In genomic region chr15:99614753-99615152, GRCm38 (mm10) we compare ENCODE assay signal across 8 mouse cellular contexts. TPM values are rescaled to one million over a fixed set of nuclear protein-coding genes. Genes with fewer than 3 reads are reported as not detected.
DNase-seq lines count a peak whose midpoint lies in the region; ATAC-seq and TF ChIP-seq lines count a peak whose summit lies in the region.
"Had no signal": no experiment of that assay in that cellular context is flagged by ENCODE, and none has a peak within 500 bp of the region (broad histone marks: within the 10 kb centered on the region; RNA-seq: fewer than 3 reads in every experiment).

No protein-coding gene starts in this region.

- no peak overlapping the region for H3K9ac ChIP-seq in lung, embryonic 16.5 days (ENCODE audit: low read length)
- no peak overlapping the region for H3K9ac ChIP-seq in forebrain, embryonic 14.5 days (ENCODE audit: low read length)
- no peak overlapping the region; the same call in 1 of the 2 replicates for H3K9ac ChIP-seq in hindbrain, embryonic 14.5 days
- H3K9ac ChIP-seq: liver, embryonic 14.5 days had no signal

- intact Hi-C loops in left cerebral cortex, postnatal 10 days (cut with DNase I): no loop called here

- H3K79me2 ChIP-seq in myocyte (ENCODE audit: control insufficient read depth, insufficient read depth): no peaks in the 10 kb centered on the region

- H3K4me3 ChIP-seq in lung, embryonic 16.5 days (ENCODE audit: low read length): no peak overlapping the region
- H3K4me3 ChIP-seq in forebrain, embryonic 14.5 days (ENCODE audit: low read depth, low read length): no peak overlapping the region
- H3K4me3 ChIP-seq in hindbrain, embryonic 14.5 days (replicated peaks; ENCODE audit: low read length): no peak overlapping the region
- H3K4me3 ChIP-seq in myocyte: no peak overlapping the region

- ATAC-seq in lung, embryonic 16.5 days (ENCODE audit: low read depth): peak; percentile 82
- no peak for ATAC-seq in forebrain, embryonic 14.5 days
- ATAC-seq in hindbrain, embryonic 14.5 days (ENCODE audit: low FRiP score): no peak; the same call in 1 of the 2 replicates

- H3K27ac ChIP-seq in lung, embryonic 16.5 days (ENCODE audit: low read length): peak overlapping the region; percentile 49
- no peak overlapping the region for H3K27ac ChIP-seq in forebrain, embryonic 14.5 days (ENCODE audit: low read depth, low read length)
- peak overlapping the region; percentile 48 for H3K27ac ChIP-seq in hindbrain, embryonic 14.5 days
- H3K27ac ChIP-seq: liver, embryonic 14.5 days had no signal

- H3K4me2 ChIP-seq in lung, embryonic 16.5 days (ENCODE audit: low read depth, low read length): peak overlapping the region; percentile 15; the same call in 1 of the 2 replicates
- no peak overlapping the region for H3K4me2 ChIP-seq in forebrain, embryonic 14.5 days (ENCODE audit: low read length)
- peak overlapping the region; percentile 8; the same call in 1 of the 2 replicates for H3K4me2 ChIP-seq in hindbrain, embryonic 14.5 days (replicated peaks)
- H3K4me2 ChIP-seq in myocyte (ENCODE audit: low read depth): peak overlapping the region; percentile 59

- no peak for DNase-seq in lung, postnatal 14 days
- DNase-seq in forebrain, embryonic 14.5 days (ENCODE audit: low spot score): peak; percentile 54
- DNase-seq in hindbrain, embryonic 14.5 days (ENCODE audit: low spot score): no peak
- no peak for DNase-seq in left cerebral cortex, postnatal 10 days (ENCODE audit: extremely low spot score in 1 of 2, low spot score in 2 of 2)
- no peak for DNase-seq in ovary, postnatal 10 days (ENCODE audit: low spot score)

- H3K27me3 ChIP-seq in lung, embryonic 16.5 days (ENCODE audit: control insufficient read depth, insufficient read depth, low read depth, low read length): no peaks in the 10 kb centered on the region
- 0 out of 2 replicates have a peak, but pooled peaks cover 6% of the 10 kb centered on the region for H3K27me3 ChIP-seq in forebrain, embryonic 14.5 days (replicated peaks; ENCODE audit: control insufficient read depth, insufficient read depth, low read length)
- no peaks in the 10 kb centered on the region for H3K27me3 ChIP-seq in hindbrain, embryonic 14.5 days (ENCODE audit: control insufficient read depth, insufficient read depth, low read length)
- no peaks in the 10 kb centered on the region for H3K27me3 ChIP-seq in myocyte (ENCODE audit: control insufficient read depth, insufficient read depth, insufficient read length)

- WGBS in lung, embryonic 16.5 days: 7% methylated on average over 12 of the region's 12 CpGs
- WGBS in forebrain, embryonic 14.5 days: 2% methylated on average over 12 of the region's 12 CpGs
- WGBS in hindbrain, embryonic 14.5 days: 14% methylated on average over 12 of the region's 12 CpGs

- TF ChIP-seq POLR2A in myocyte (IDR thresholded peaks at IDR 0.05; ENCODE audit: insufficient read length, low read depth): no peak

- H3K4me1 ChIP-seq in lung, embryonic 16.5 days (replicated peaks; ENCODE audit: control insufficient read depth, insufficient read depth, low read length): peaks cover 16% of the 10 kb centered on the region
- peaks cover 13% of the 10 kb centered on the region for H3K4me1 ChIP-seq in forebrain, embryonic 14.5 days (ENCODE audit: control insufficient read depth, insufficient read depth, low read length)
- H3K4me1 ChIP-seq in hindbrain, embryonic 14.5 days (replicated peaks; ENCODE audit: control insufficient read depth, insufficient read depth, low read length): peaks cover 14% of the 10 kb centered on the region

- peaks cover 2% of the 10 kb centered on the region; the same call in 1 of the 2 replicates for H3K9me3 ChIP-seq in lung, embryonic 16.5 days (ENCODE audit: control insufficient read depth, low read length)
- no peaks in the 10 kb centered on the region; the same call in 1 of the 2 replicates for H3K9me3 ChIP-seq in forebrain, embryonic 14.5 days (replicated peaks; ENCODE audit: control insufficient read depth, low read length)
- H3K9me3 ChIP-seq in hindbrain, embryonic 14.5 days (ENCODE audit: control insufficient read depth, low read length): no peaks in the 10 kb centered on the region

- no peak overlapping the region for H3ac ChIP-seq in myocyte (ENCODE audit: control insufficient read depth, insufficient read length)

- peaks cover 3% of the 10 kb centered on the region for H3K36me3 ChIP-seq in lung, embryonic 16.5 days (ENCODE audit: control insufficient read depth, insufficient read depth, low read length)
- H3K36me3 ChIP-seq in forebrain, embryonic 14.5 days (ENCODE audit: control insufficient read depth, insufficient read depth, low read length): 0 out of 2 replicates have a peak, but pooled peaks cover 3% of the 10 kb centered on the region
- no peaks in the 10 kb centered on the region for H3K36me3 ChIP-seq in hindbrain, embryonic 14.5 days (replicated peaks; ENCODE audit: control insufficient read depth, insufficient read depth)
- no peaks in the 10 kb centered on the region for H3K36me3 ChIP-seq in myocyte (ENCODE audit: control insufficient read depth, insufficient read depth)

TF ChIP-seq in myocyte, 11 proteins besides CTCF, POLR2A, EP300 and RAD21:
- no peak for TF ChIP-seq SRF (IDR thresholded peaks at IDR 0.05; ENCODE audit: control insufficient read depth, insufficient read length, low read depth)
- TF ChIP-seq TCF12 (IDR thresholded peaks at IDR 0.05; ENCODE audit: insufficient read depth, poor library complexity, severe bottlenecking): no peak
- no peak for TF ChIP-seq TCF3 (IDR thresholded peaks at IDR 0.05; ENCODE audit: insufficient read length, low read depth)
- TF ChIP-seq MYOG (IDR thresholded peaks at IDR 0.05; ENCODE audit: control insufficient read depth in 1 of 3, insufficient read depth in 1 of 3, insufficient read length in 2 of 3, low read depth in 2 of 3): peak in 1 of 3 experiments; percentile 44
- no peak for TF ChIP-seq POLR2AphosphoS2 (IDR thresholded peaks at IDR 0.05; ENCODE audit: insufficient read length, low read depth)
- TF ChIP-seq REST (IDR thresholded peaks at IDR 0.05; ENCODE audit: insufficient read depth, insufficient read length): no peak
- peak in 2 of 3 experiments; percentile 43 to 65 for TF ChIP-seq MYOD1 (IDR thresholded peaks at IDR 0.05; ENCODE audit: control insufficient read depth in 1 of 3, insufficient read length in 2 of 3, low read depth in 2 of 3)

RNA-seq across cellular contexts. Expression of gene Aqp6, which starts 13.6 kb away (rescaled TPM):
- polyA plus RNA-seq in lung, embryonic 16.5 days (2015; fragmentation: Nextera tagmentation; extraction: Ambion mirVana): not detected in 2 replicates
- 0.10 TPM in 1 of 2 replicates, not detected in the other for polyA plus RNA-seq in forebrain, embryonic 14.5 days (2014; fragmentation: Nextera tagmentation; extraction: Ambion mirVana)
- polyA plus RNA-seq in hindbrain, embryonic 14.5 days (2014; fragmentation: Nextera tagmentation; extraction: Ambion mirVana): 0.77 and 1.2 TPM in 2 replicates
- not detected for polyA plus RNA-seq in myocyte (2012; fragmentation: generic; extraction: Trizol)
- total RNA-seq in left cerebral cortex, postnatal 10 days (2021): under 1 TPM in 1 of 2 experiments, not detected in 1; 0.15 TPM
- polyA plus RNA-seq: liver, embryonic 14.5 days had no signal

RNA-seq across cellular contexts. Expression of gene Aqp5, which starts 24.2 kb away (rescaled TPM):
- polyA plus RNA-seq in lung, embryonic 16.5 days (2015; fragmentation: Nextera tagmentation; extraction: Ambion mirVana): 1.8 and 3.2 TPM in 2 replicates
- polyA plus RNA-seq in forebrain, embryonic 14.5 days (2014; fragmentation: Nextera tagmentation; extraction: Ambion mirVana): 0.15 TPM in 1 of 2 replicates, not detected in the other
- polyA plus RNA-seq in hindbrain, embryonic 14.5 days (2014; fragmentation: Nextera tagmentation; extraction: Ambion mirVana): 0.42 and 1.4 TPM in 2 replicates
- 109 TPM for polyA plus RNA-seq in myocyte (2012; fragmentation: generic; extraction: Trizol)
- total RNA-seq in left cerebral cortex, postnatal 10 days (2021): 1 to 10 TPM; 1.7 to 1.9 TPM

RNA-seq across cellular contexts. Expression of gene Aqp2, which starts 35.9 kb away (rescaled TPM):
- polyA plus RNA-seq in lung, embryonic 16.5 days (2015; fragmentation: Nextera tagmentation; extraction: Ambion mirVana): not detected in 2 replicates
- not detected in 2 replicates for polyA plus RNA-seq in forebrain, embryonic 14.5 days (2014; fragmentation: Nextera tagmentation; extraction: Ambion mirVana)
- not detected in 2 replicates for polyA plus RNA-seq in hindbrain, embryonic 14.5 days (2014; fragmentation: Nextera tagmentation; extraction: Ambion mirVana)
- polyA plus RNA-seq in myocyte (2012; fragmentation: generic; extraction: Trizol): 0.02 TPM
- total RNA-seq in left cerebral cortex, postnatal 10 days (2021): not detected
- polyA plus RNA-seq: liver, embryonic 14.5 days had no signal

RNA-seq across cellular contexts. Expression of gene Racgap1, which starts 36.7 kb away (rescaled TPM):
- polyA plus RNA-seq in lung, embryonic 16.5 days (2015; fragmentation: Nextera tagmentation; extraction: Ambion mirVana): 165 and 178 TPM in 2 replicates
- 74.2 and 78.9 TPM in 2 replicates for polyA plus RNA-seq in forebrain, embryonic 14.5 days (2014; fragmentation: Nextera tagmentation; extraction: Ambion mirVana)
- 44.9 and 51.3 TPM in 2 replicates for polyA plus RNA-seq in hindbrain, embryonic 14.5 days (2014; fragmentation: Nextera tagmentation; extraction: Ambion mirVana)
- 99.0 TPM for polyA plus RNA-seq in myocyte (2012; fragmentation: generic; extraction: Trizol)
- 10 to 100 TPM; 15.6 to 16.9 TPM for total RNA-seq in left cerebral cortex, postnatal 10 days (2021)

RNA-seq across cellular contexts. Expression of gene Asic1, which starts 55.4 kb away (rescaled TPM):
- polyA plus RNA-seq in lung, embryonic 16.5 days (2015; fragmentation: Nextera tagmentation; extraction: Ambion mirVana): 1.6 and 1.7 TPM in 2 replicates
- 15.6 and 18.9 TPM in 2 replicates for polyA plus RNA-seq in forebrain, embryonic 14.5 days (2014; fragmentation: Nextera tagmentation; extraction: Ambion mirVana)
- 49.7 and 51.7 TPM in 2 replicates for polyA plus RNA-seq in hindbrain, embryonic 14.5 days (2014; fragmentation: Nextera tagmentation; extraction: Ambion mirVana)
- 2.0 TPM for polyA plus RNA-seq in myocyte (2012; fragmentation: generic; extraction: Trizol)
- total RNA-seq in left cerebral cortex, postnatal 10 days (2021): 10 to 100 TPM; 94.8 to 99.2 TPM

Comparison
In these comparisons a context has a peak if more than half of its experiments do, and no peak if none do; other contexts are left out.
1. RNA of gene Aqp5, which starts 24.2 kb away (polyA plus RNA-seq): 109 TPM in myocyte (single experiment); 1.8 to 3.2 TPM in lung, embryonic 16.5 days, 0.42 to 1.4 TPM in hindbrain, embryonic 14.5 days and 0.15 TPM in forebrain, embryonic 14.5 days; every median in the first group is over 10 times any median in the second.